Mouse (Mus musculus): Measurements from ENCODE around the gene Fam71a. TPM values are rescaled to one million over a fixed set of nuclear protein-coding genes. Genes with fewer than 3 reads are reported as not detected.

The Fam71a gene
- polyA plus RNA-seq, 1 experiment from 2014 or later, result not detected

DNA sequence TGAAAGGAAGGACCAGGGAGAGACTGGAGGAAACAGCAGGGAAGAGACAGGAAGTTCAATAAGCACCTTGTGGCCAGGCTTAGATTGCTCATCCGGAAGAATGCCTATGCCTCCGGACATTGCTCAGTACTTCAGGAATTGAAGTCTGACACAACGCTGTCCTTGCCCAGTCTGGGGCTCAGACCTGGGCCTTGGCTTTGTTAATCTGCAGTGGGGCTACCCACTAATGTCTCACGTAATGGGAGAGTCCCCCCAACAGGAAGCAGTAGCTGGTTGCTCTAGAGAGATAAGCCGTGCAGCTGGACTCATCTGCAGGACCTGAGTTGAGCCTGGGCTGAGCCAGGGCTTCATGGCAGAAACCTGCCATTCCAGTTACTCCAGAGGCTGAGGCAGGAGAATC lies 31.7 kb downstream of the Fam71a start:
- Histone ChIP-seq H3K36me3 (ENCODE audit: control insufficient read depth, insufficient read depth, low read length) (no peaks in the 10 kb centered on the region), H3K9me3 (ENCODE audit: control insufficient read depth, low read length) (peaks cover 9% of the 10 kb centered on the region), H3K27ac (replicated peaks in 1 of 2; ENCODE audit: control insufficient read depth in 1 of 2, insufficient read depth in 1 of 2, low read depth in 2 of 2, low read length in 2 of 2) (no peak overlapping the region), H3K4me3 (ENCODE audit: control insufficient read depth in 1 of 2, insufficient read depth in 1 of 2, low read depth in 1 of 2, low read length in 2 of 2) (no peak overlapping the region), H3K4me1 (ENCODE audit: control insufficient read depth in 2 of 2, insufficient read depth in 2 of 2, low read length in 2 of 2) (peaks cover 0 to 8% of the 10 kb centered on the region in 2 experiments; a peak in 1 of 4 replicates), H3K27me3 (ENCODE audit: control insufficient read depth, insufficient read depth, low read length) (no peaks in the 10 kb centered on the region), H3K4me2 (ENCODE audit: low read length) (no peak overlapping the region), H3K9ac (ENCODE audit: low read length) (no peak overlapping the region)
- WGBS, result 62% methylated on average over 5 of the region's 5 CpGs
- ATAC-seq (ENCODE audit: insufficient number of reproducible peaks, insufficient read depth, low FRiP score, low read depth), result no peak; the same call in 1 of the 2 replicates

DNA sequence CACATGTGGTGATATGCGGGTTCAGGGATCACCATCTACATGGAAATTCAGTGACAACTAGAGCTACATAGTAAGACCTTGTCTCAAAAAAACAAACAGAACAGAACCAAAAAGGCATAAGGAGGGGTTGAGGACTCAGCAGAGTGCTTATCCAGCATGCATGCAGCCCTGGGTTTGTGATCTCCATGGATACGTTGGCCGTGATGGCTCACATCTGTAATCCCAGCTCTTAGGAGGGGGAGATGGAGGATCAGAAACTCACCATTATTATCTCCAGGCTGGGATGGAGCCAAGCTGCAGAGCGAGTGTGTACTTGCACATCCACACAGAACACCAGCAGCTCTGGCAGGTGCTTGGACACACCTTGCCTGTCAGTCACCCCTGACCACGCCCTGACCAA lies 32.4 kb downstream of the Fam71a start:
- 68% methylated on average over 5 of the region's 5 CpGs for WGBS
- Histone ChIP-seq H3K36me3 (ENCODE audit: control insufficient read depth, insufficient read depth, low read length) (no peaks in the 10 kb centered on the region), H3K4me1 (ENCODE audit: control insufficient read depth in 2 of 2, insufficient read depth in 2 of 2, low read length in 2 of 2) (peaks cover 0 to 8% of the 10 kb centered on the region in 2 experiments; a peak in 1 of 4 replicates), H3K9me3 (ENCODE audit: control insufficient read depth, low read length) (peaks cover 9% of the 10 kb centered on the region), H3K9ac (ENCODE audit: low read length) (no peak overlapping the region), H3K27ac (replicated peaks in 1 of 2; ENCODE audit: control insufficient read depth in 1 of 2, insufficient read depth in 1 of 2, low read depth in 2 of 2, low read length in 2 of 2) (no peak overlapping the region), H3K4me3 (ENCODE audit: control insufficient read depth in 1 of 2, insufficient read depth in 1 of 2, low read depth in 1 of 2, low read length in 2 of 2) (no peak overlapping the region), H3K4me2 (ENCODE audit: low read length) (no peak overlapping the region), H3K27me3 (ENCODE audit: control insufficient read depth, insufficient read depth, low read length) (no peaks in the 10 kb centered on the region)
- ATAC-seq (ENCODE audit: insufficient number of reproducible peaks, insufficient read depth, low FRiP score, low read depth), result no peak; the same call in 1 of the 2 replicates

DNA sequence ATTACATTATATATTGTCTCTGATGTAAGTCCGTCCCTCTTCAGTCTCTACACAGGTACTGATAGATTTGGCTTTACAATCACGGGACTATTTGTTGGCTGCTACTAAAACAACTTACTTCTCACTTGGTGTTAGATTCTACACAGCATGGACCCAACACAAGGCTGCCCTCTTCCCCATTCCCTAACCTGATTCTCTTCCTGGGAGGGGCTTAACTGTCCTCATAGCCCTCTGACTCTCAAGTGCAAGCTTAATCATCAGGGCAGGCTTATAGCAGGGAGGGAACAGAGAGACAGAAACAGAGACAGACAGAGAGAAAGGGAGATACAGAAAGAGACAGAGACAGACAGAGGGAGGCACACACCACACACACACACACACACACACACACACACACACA lies 32.9 kb downstream of the Fam71a start:
- Histone ChIP-seq H3K27ac (replicated peaks in 1 of 2; ENCODE audit: control insufficient read depth in 1 of 2, insufficient read depth in 1 of 2, low read depth in 2 of 2, low read length in 2 of 2) (no peak overlapping the region), H3K36me3 (ENCODE audit: control insufficient read depth, insufficient read depth, low read length) (no peaks in the 10 kb centered on the region), H3K4me1 (ENCODE audit: control insufficient read depth in 2 of 2, insufficient read depth in 2 of 2, low read length in 2 of 2) (peaks cover 0 to 8% of the 10 kb centered on the region in 2 experiments; a peak in 1 of 4 replicates), H3K4me2 (ENCODE audit: low read length) (no peak overlapping the region), H3K27me3 (ENCODE audit: control insufficient read depth, insufficient read depth, low read length) (no peaks in the 10 kb centered on the region), H3K9ac (ENCODE audit: low read length) (no peak overlapping the region), H3K4me3 (ENCODE audit: control insufficient read depth in 1 of 2, insufficient read depth in 1 of 2, low read depth in 1 of 2, low read length in 2 of 2) (no peak overlapping the region), H3K9me3 (ENCODE audit: control insufficient read depth, low read length) (peaks cover 9% of the 10 kb centered on the region)
- WGBS, result 92% methylated on average over 2 of the region's 2 CpGs
- no peak for ATAC-seq (ENCODE audit: insufficient number of reproducible peaks, insufficient read depth, low FRiP score, low read depth)

DNA sequence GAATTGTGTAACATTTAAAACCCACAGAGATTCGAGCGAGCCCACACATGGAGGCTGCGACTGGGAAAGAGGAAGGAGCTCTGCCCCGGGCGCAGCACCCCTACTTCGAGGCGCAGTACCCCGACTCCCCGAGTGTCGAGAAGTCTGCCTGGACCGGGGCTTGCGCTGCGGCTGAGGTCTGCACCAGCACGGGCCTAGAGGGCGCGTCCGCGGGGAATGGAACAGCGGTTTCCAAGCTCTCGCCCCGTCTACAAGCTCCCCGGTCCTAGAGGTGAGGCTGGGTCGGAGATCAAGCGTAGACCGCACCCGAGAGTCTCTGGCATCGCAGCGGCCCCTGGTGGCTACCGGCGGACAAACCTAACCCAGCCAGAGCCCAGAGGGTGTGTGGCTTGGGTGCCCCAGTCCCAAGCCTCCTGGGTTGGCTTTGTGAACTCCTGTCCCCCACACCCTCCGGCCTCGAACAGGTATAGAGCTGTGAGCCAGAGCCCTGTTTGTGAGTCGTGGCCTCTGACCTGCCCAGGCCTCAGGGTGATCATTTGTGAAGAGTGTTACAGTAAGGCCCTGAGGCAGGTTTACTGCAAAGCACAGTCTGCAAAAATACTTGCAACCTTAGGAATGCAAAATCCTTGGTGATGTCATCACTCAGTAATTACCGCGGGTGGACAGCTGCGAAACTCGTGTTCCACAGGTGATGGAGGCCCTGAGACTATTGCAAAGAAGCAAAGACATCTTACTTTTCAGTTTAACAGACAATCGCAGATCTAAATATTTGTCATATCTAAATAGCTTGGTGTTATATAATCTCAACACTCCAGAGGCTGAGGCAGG lies 38.6 kb downstream of the Fam71a start:
- 12% methylated on average over 38 of the region's 38 CpGs for WGBS
- peak overlapping the region; percentile 73 for H3K4me2 ChIP-seq (ENCODE audit: low read length)
- no peaks in the 10 kb centered on the region for H3K27me3 ChIP-seq (ENCODE audit: control insufficient read depth, insufficient read depth, low read length)
- ATAC-seq (ENCODE audit: insufficient number of reproducible peaks, insufficient read depth, low FRiP score, low read depth), result peak; percentile 73
- peaks cover 9% of the 10 kb centered on the region for H3K9me3 ChIP-seq (ENCODE audit: control insufficient read depth, low read length)
- no peak overlapping the region for H3K27ac ChIP-seq (replicated peaks in 1 of 2; ENCODE audit: control insufficient read depth in 1 of 2, insufficient read depth in 1 of 2, low read depth in 2 of 2, low read length in 2 of 2)
- no peaks in the 10 kb centered on the region for H3K36me3 ChIP-seq (ENCODE audit: control insufficient read depth, insufficient read depth, low read length)
- H3K4me3 ChIP-seq (ENCODE audit: control insufficient read depth in 1 of 2, insufficient read depth in 1 of 2, low read depth in 1 of 2, low read length in 2 of 2), result peak overlapping the region; percentile 35 to 38
- H3K9ac ChIP-seq (ENCODE audit: low read length), result peak overlapping the region; percentile 63
- H3K4me1 ChIP-seq (ENCODE audit: control insufficient read depth in 2 of 2, insufficient read depth in 2 of 2, low read length in 2 of 2), result peaks cover 3 to 6% of the 10 kb centered on the region in 2 experiments; a peak in 2 of 4 replicates

DNA sequence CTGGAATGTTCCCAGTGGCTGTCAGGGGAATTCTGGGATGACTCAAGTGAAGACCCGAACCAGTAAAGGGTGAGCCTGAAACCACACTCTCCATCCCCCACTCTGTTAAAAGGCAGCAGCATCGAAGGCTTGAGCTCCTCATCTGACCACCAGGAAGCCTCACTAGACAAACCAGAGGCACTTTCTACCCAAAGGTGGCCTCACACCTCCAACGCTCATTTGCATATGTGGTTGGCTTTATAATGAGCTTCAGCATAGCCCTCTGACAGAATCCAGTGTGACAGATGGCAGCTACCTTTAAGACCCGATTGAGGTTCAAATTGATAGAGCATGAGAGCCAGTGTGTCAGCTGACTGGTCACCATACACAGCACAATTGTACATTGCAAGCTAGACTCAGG lies 40.3 kb downstream of the Fam71a start:
- Histone ChIP-seq H3K27me3 (ENCODE audit: control insufficient read depth, insufficient read depth, low read length) (no peaks in the 10 kb centered on the region), H3K9me3 (ENCODE audit: control insufficient read depth, low read length) (peaks cover under 1% of the 10 kb centered on the region), H3K9ac (ENCODE audit: low read length) (no peak overlapping the region), H3K4me2 (ENCODE audit: low read length) (no peak overlapping the region), H3K36me3 (ENCODE audit: control insufficient read depth, insufficient read depth, low read length) (no peaks in the 10 kb centered on the region), H3K27ac (replicated peaks in 1 of 2; ENCODE audit: control insufficient read depth in 1 of 2, insufficient read depth in 1 of 2, low read depth in 2 of 2, low read length in 2 of 2) (no peak overlapping the region), H3K4me1 (ENCODE audit: control insufficient read depth in 2 of 2, insufficient read depth in 2 of 2, low read length in 2 of 2) (peaks cover 2 to 6% of the 10 kb centered on the region in 2 experiments; a peak in 2 of 4 replicates), H3K4me3 (ENCODE audit: control insufficient read depth in 1 of 2, insufficient read depth in 1 of 2, low read depth in 1 of 2, low read length in 2 of 2) (no peak overlapping the region)
- WGBS, result 61% methylated on average over 4 of the region's 4 CpGs
- no peak for ATAC-seq (ENCODE audit: insufficient number of reproducible peaks, insufficient read depth, low FRiP score, low read depth)

DNA sequence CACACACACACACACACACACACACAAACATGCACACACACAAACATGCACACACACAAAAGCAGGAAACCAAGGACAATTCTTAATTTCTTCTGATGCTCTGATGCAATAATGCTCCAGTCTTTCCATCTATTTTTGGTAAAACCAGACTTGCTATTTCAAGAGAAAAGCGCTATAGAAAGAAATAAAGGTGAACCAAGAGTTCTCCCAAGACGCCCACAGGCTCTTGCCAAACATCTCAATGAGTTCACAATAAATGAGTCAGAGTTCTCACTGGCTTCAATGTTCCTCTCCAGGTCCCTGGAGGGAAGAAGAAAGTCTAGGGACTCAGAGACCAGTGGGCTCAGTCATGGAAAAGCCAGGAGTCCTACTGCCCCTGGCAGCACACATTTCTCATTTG lies 40.9 kb downstream of the Fam71a start:
- H3K4me3 ChIP-seq (ENCODE audit: control insufficient read depth in 1 of 2, insufficient read depth in 1 of 2, low read depth in 1 of 2, low read length in 2 of 2), result no peak overlapping the region
- no peak overlapping the region for H3K4me2 ChIP-seq (ENCODE audit: low read length)
- 72% methylated on average over 2 of the region's 2 CpGs for WGBS
- H3K4me1 ChIP-seq (ENCODE audit: control insufficient read depth in 2 of 2, insufficient read depth in 2 of 2, low read length in 2 of 2), result peaks cover 2 to 6% of the 10 kb centered on the region in 2 experiments; a peak in 2 of 4 replicates
- H3K9me3 ChIP-seq (ENCODE audit: control insufficient read depth, low read length), result no peaks in the 10 kb centered on the region
- no peak for ATAC-seq (ENCODE audit: insufficient number of reproducible peaks, insufficient read depth, low FRiP score, low read depth)
- no peaks in the 10 kb centered on the region for H3K27me3 ChIP-seq (ENCODE audit: control insufficient read depth, insufficient read depth, low read length)
- H3K9ac ChIP-seq (ENCODE audit: low read length), result no peak overlapping the region
- H3K27ac ChIP-seq (replicated peaks in 1 of 2; ENCODE audit: control insufficient read depth in 1 of 2, insufficient read depth in 1 of 2, low read depth in 2 of 2, low read length in 2 of 2), result no peak overlapping the region
- H3K36me3 ChIP-seq (ENCODE audit: control insufficient read depth, insufficient read depth, low read length), result no peaks in the 10 kb centered on the region

DNA sequence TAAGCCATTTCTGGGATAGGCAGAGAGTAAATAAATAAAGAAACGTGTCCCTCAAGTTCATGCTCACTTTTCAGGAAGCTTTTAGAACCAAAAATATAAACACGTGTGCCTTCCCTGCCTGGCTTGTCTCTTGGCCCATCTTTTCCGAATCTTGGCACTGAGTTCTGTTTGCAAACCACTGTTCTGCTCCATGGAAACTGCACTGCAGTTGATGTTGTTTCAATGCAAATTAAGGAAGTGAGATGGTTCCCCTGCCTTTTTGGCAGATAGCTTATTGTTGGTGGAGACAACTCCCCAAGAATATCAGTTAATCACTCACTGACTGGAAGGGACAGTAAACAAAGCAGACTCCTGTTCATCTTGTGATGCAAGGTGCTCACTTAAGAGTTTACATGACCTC lies 41.9 kb downstream of the Fam71a start:
- no peaks in the 10 kb centered on the region for H3K27me3 ChIP-seq (ENCODE audit: control insufficient read depth, insufficient read depth, low read length)
- H3K4me3 ChIP-seq (ENCODE audit: control insufficient read depth in 1 of 2, insufficient read depth in 1 of 2, low read depth in 1 of 2, low read length in 2 of 2), result no peak overlapping the region
- no peak overlapping the region for H3K9ac ChIP-seq (ENCODE audit: low read length)
- 55% methylated on average over 3 of the region's 3 CpGs for WGBS
- ATAC-seq (ENCODE audit: insufficient number of reproducible peaks, insufficient read depth, low FRiP score, low read depth), result no peak
- H3K4me1 ChIP-seq (ENCODE audit: control insufficient read depth in 2 of 2, insufficient read depth in 2 of 2, low read length in 2 of 2), result peaks cover 2 to 6% of the 10 kb centered on the region in 2 experiments; a peak in 2 of 4 replicates
- no peaks in the 10 kb centered on the region for H3K9me3 ChIP-seq (ENCODE audit: control insufficient read depth, low read length)
- no peak overlapping the region for H3K4me2 ChIP-seq (ENCODE audit: low read length)
- no peak overlapping the region for H3K27ac ChIP-seq (replicated peaks in 1 of 2; ENCODE audit: control insufficient read depth in 1 of 2, insufficient read depth in 1 of 2, low read depth in 2 of 2, low read length in 2 of 2)
- H3K36me3 ChIP-seq (ENCODE audit: control insufficient read depth, insufficient read depth, low read length), result no peaks in the 10 kb centered on the region

Measured in heart, embryonic 14.5 days (tissue).